Mouse (Mus musculus): ENCODE data around the gene Tmem102.

Tmem102 gene

DNA sequence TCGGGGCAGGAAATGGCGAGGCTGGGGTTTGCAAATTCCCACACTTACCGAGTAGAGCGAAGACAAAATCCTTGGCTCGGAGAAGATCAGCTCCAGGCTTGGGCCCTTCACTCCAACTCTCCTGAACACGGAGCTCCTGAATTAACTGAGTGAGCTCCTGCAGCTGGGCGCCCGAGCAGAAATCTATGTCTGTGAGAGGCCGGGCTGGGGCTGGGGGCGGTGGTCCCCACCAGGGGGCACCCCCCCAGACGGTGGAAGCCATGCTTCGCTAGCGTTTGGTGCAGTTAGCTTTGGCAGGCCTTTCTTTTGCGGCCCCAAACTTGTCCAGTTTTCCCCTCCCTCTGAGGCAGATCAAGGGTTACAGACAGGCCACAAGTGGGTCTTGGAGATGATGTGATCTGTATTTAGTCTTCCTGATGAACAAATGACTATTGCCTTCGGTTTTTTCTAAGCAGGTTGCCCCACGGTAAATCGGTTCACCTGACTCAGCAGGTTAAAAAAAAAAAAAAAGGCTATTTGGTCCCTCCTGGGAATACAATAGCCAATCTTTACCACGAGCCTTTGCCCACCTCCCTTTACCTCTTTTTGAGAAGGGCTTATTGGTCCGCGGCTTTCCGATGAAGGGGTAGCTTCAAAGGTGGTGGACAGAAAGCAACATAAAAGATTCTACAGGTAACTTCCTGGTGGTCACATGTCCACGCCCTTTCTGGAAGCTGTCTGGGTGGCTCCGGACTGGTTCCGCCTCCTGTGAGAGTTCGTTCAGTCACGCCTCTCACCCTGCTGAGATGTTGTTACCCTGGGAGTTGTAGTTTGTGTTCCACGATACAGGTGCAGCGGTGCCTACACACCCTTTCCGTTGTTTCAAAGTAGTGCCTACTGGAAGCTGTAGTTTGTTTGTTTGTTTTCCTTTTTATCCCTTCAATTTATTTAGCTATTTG lies at the start of gene Tmem102:
Gene Tmem102 (minus strand): TSS at position 653 of the 938 bp plus-strand sequence.
- ChIA-PET CTCF (interaction anchor here (0.5 to 4.2 kb wide), 33 partner anchors 10 to 627 kb away, joined by 3 to 27 read pairs (median 4); partner anchors contain the start of genes Tmem95 (in 2 of the 4), Gm39566 (in 1 of the 4), Kctd11 (in 1 of the 4) and Tnk1 (in 1 of the 4)), POLR2A (interaction anchor here (0.7 to 12.8 kb wide), 63 partner anchors 8 to 228 kb away, joined by 3 to 168 read pairs (median 4); partner anchors contain the start of genes Nlgn2 (in 3 of the 4), Tmem256 (in 3 of the 4), 2810408A11Rik (in 2 of the 4) and Chrnb1 (in 2 of the 4))

DNA sequence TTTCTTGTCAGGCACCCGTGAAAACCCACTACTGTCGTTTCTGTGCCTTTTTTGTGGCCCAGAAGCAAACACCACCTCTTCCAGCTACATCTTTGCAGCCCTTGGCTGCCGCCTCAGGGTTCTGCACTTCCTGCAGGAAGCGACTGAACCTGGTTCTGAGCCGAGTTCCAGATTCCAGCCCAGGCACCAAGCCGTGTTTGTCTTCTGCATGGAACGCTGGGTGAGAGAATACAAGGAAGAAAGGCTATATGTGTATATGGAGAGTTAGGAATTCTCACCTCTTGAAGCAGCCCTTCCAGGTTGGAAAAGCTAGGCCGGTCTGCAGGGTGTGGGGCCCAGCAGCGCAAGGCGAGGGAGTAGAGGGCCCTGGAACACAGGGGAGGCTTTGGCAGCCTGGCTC lies 49.3 kb upstream of the Tmem102 start:
- ChIA-PET CTCF (interaction anchor here in 2 of 4 experiments (0.8 to 2.0 kb wide), 5 partner anchors 17 to 49 kb away, joined by 3 to 8 read pairs (median 5); partner anchors contain the start of genes Kctd11 (in 1 of the 2), Nlgn2 (in 1 of the 2), Tmem102 (in 1 of the 2) and Tmem256 (in 1 of the 2)), POLR2A (interaction anchor here in 3 of 4 experiments (0.6 to 3.0 kb wide), 24 partner anchors 11 to 275 kb away, joined by 3 to 20 read pairs (median 4); partner anchors contain the start of genes Nlgn2 (in 3 of the 3), Tmem256 (in 3 of the 3), Tmem95 (in 3 of the 3) and Polr2a (in 2 of the 3))

DNA sequence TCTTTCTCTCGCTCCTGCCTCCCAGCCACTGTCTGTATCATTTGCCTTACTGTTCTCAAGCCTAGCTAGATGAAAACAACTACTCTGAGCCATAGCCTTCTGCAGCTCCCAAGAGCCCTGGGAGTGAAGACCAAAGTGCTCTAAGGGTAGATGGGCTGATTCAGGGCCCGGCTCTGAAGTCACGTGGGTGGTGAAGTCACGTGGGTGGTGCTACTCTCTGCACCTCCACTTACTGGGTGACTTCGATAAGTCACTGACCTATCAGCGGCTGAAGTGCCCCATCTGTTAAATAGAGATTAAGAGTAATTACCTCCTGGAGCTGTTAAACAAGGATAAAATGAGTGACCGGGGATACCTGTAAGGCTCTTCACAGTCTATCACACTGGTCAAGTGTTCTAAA lies 48.6 kb upstream of the Tmem102 start:
- ChIA-PET POLR2A (interaction anchor here (0.6 to 3.0 kb wide), 33 partner anchors 11 to 376 kb away, joined by 3 to 20 read pairs (median 4); partner anchors contain the start of genes Nlgn2 (in 3 of the 4), Tmem256 (in 3 of the 4), Tmem95 (in 3 of the 4) and Polr2a (in 2 of the 4)), CTCF (interaction anchor here in 3 of 4 experiments (0.6 to 2.0 kb wide), 7 partner anchors 16 to 296 kb away, joined by 3 to 8 read pairs (median 5); partner anchors contain the start of genes Kctd11 (in 1 of the 3), Nlgn2 (in 1 of the 3), Tmem102 (in 1 of the 3) and Tmem256 (in 1 of the 3))

DNA sequence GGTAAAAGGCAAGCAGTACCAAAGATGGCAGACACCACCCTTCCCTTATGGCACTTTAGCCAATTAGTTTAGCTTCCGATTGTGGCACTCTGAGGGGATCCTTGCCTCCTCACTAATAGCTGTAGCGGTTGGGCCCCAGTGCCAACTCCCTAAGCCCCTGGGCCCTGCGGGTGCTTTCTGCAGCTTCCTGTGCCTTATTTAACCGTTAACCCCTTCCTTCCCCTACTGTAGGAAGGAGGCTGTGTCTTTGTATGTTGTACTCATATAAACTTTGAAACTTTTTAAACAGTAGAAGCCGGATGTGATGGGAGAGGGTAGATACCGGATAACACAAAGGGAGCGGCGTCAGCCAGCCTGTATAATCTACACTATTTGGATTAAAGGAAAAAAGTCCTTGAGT lies 45.3 kb upstream of the Tmem102 start:
- POLR2A ChIA-PET: interaction anchor here (0.5 to 4.5 kb wide), 12 partner anchors 12 to 169 kb away, joined by 3 to 23 read pairs (median 3); partner anchors contain the start of genes Nlgn2 (in 4 of the 4), Tmem256 (in 4 of the 4), 2810408A11Rik (in 1 of the 4) and Neurl4 (in 1 of the 4)
- CTCF ChIA-PET: interaction anchor here in 2 of 4 experiments (1.0 to 2.0 kb wide), 2 partner anchors 13 to 38 kb away, joined by 3 to 4 read pairs; partner anchors contain the start of genes Nlgn2 (in 1 of the 2) and Tmem256 (in 1 of the 2)

DNA sequence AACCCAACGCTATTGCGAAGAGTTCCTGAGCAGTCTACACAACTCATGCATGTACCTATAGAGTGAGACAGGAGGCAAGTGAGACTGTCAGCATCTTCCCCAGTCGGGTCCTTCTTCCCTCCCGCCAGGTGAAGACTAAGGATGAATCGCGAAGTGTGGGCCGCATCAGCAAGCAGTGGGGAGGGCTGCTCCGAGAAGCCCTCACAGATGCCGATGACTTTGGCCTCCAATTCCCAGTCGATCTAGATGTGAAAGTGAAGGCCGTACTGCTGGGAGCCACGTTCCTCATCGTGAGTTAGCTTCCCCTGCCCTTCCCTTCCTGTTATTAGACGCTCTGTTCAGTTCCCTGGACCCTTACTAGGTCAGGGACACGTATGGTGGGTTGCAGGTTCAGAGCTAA lies 44.5 kb upstream of the Tmem102 start:
- ChIA-PET POLR2A (interaction anchor here in 2 of 4 experiments (1.0 to 4.5 kb wide), 6 partner anchors 11 to 51 kb away, joined by 3 to 23 read pairs (median 5); partner anchors contain the start of genes Nlgn2 (in 2 of the 2), Tmem256 (in 2 of the 2), 2810408A11Rik (in 1 of the 2) and Neurl4 (in 1 of the 2)), CTCF (interaction anchor here in 3 of 4 experiments (0.5 to 2.0 kb wide), 3 partner anchors 12 to 39 kb away, joined by 3 to 4 read pairs (median 3); partner anchors contain the start of genes Nlgn2 (in 1 of the 3) and Tmem256 (in 1 of the 3))

DNA sequence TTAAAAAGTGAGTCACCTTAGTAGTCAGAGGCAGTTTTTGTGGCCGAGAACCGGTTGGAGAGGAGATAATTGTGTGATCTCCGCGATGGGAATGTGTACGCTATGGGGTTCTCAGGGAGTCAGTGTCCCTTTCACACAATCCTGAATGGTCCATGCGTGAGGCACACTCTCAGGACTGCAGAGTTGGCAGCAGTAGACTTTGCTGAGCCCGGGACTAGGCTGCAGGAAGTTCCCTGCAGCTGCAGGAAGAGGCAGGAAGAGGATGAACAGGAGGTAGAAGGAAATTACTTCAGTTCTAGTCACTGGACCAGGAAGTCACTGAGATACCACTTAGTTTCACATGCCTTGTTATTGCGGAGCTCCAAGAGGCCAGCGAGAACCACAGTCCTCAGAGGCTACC lies 43.7 kb upstream of the Tmem102 start:
- ChIA-PET CTCF (interaction anchor here in 2 of 4 experiments (0.5 to 2.0 kb wide), 2 partner anchors 12 to 22 kb away, joined by 3 to 4 read pairs; partner anchors contain the start of genes Nlgn2 (in 1 of the 2) and Tmem256 (in 1 of the 2)), POLR2A (interaction anchor here in 1 of 4 experiments (1.2 to 4.5 kb wide), 5 partner anchors 10 to 49 kb away, joined by 3 to 23 read pairs (median 4); partner anchors contain the start of genes Nlgn2 and Tmem256)

DNA sequence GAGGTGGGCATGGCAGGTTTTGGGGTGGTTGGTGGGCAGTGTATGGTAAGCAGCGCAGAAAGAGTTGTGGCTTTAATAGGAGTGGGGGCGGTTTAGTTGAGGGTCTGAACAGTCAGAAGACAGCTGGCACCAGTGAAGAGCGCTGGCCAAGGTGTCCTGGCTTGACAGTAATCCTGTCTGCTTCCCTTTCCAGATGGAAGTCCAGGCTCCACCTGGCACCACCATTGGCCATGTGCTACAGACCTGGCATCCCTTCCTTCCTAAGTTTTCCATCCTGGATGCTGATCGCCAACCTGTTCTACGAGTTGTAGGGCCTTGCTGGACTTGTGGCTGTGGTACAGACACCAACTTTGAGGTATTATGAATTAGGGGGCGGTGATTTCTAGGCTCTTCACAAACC lies 42.6 kb upstream of the Tmem102 start:
- ChIA-PET CTCF (no interaction called here), POLR2A (interaction anchor here in 3 of 4 experiments (1.0 to 2.4 kb wide), 11 partner anchors 9 to 91 kb away, joined by 3 to 13 read pairs (median 5); partner anchors contain the start of genes Tmem256 (in 3 of the 3), Nlgn2 (in 2 of the 3), Eif5a (in 1 of the 3) and Tmem95 (in 1 of the 3))

DNA sequence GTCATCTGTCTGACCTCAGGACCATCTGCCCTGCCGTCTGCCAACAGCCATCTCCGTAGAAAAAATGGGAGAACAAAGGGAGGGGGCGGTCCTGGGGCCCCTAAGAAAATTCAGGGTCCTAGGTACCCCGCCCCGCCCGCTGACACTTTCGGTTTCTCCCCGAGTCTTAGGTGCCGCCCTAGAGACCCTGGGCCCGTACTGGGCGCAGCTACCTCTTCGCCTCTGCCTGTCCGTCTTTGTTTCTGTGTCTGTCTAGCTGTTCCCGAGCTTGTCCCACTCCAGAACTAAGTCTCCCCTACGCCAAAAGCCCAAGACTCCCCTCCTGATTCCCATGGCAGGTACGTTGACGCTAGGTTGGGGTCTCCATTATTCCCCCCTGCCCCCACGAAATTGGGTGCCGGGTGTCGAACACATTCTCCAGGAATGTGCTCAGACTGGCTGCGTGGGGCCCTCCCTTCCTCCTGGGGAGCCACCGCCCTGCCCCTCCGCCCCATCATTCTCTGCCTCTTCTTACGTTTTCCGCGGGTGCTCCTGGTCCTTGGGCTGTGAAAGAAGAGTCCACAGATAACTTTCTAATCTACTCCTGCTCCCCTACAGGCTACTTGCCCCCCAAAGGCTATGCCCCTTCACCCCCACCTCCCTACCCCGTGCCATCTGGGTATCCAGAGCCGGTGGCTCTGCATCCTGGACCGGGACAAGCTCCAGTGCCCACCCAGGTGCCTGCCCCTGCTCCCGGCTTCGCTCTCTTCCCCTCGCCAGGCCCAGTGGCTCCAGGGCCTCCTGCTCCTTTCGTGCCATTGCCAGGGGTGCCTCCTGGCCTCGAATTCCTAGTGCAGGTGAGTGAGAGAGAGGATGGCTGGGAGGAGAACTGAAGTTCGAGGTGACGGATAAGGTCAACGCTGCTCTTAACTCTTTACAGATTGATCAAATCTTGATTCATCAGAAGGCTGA lies 41.6 kb upstream of the Tmem102 start:
- ChIA-PET CTCF (interaction anchor here in 2 of 4 experiments (0.6 to 1.2 kb wide), 4 partner anchors 9 to 42 kb away, joined by 3 to 4 read pairs (median 4); partner anchors contain the start of genes Nlgn2 (in 1 of the 2), Tmem102 (in 1 of the 2) and Tmem256 (in 1 of the 2)), POLR2A (interaction anchor here (0.6 to 2.4 kb wide), 16 partner anchors 8 to 174 kb away, joined by 3 to 13 read pairs (median 4); partner anchors contain the start of genes Tmem256 (in 4 of the 4), Nlgn2 (in 3 of the 4), Tnk1 (in 2 of the 4) and Eif5a (in 1 of the 4))

DNA sequence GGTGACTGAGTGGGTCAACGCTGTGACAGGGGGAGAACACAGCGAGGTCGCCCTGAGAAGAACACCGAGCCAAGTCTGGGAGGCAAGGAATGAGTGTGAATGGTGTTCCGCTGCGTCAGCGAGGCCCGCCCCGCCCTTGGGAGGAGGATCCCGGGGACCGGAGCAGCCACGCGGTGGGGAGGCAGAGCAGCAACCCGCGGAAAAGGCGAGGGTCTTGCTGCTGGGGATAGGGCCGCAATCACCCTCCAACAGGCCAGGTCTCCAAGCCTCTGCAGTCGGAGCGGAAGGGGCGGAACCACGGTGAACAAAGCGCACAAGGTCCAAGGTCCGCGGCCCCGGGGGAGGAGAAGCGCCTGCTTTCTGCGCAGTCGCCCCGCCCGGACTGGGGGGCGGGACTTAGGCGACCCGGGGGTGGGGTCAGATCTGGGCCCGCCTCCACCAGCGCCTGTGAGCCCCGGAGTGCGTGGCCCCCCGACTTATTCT lies 40.8 kb upstream of the Tmem102 start, which contains the start of gene Plscr3:
Gene Plscr3 (plus strand): TSS at position 179 of the 483 bp plus-strand sequence.
- ChIA-PET POLR2A (interaction anchor here (0.9 to 2.4 kb wide), 11 partner anchors 8 to 89 kb away, joined by 3 to 13 read pairs (median 4); partner anchors contain the start of genes Tmem256 (in 4 of the 4), Nlgn2 (in 3 of the 4) and Tnk1 (in 2 of the 4)), CTCF (interaction anchor here in 1 of 4 experiments (0.6 to 1.0 kb wide), 2 partner anchors 17 to 40 kb away, joined by 3 to 4 read pairs; no protein-coding TSS in a partner anchor)

DNA sequence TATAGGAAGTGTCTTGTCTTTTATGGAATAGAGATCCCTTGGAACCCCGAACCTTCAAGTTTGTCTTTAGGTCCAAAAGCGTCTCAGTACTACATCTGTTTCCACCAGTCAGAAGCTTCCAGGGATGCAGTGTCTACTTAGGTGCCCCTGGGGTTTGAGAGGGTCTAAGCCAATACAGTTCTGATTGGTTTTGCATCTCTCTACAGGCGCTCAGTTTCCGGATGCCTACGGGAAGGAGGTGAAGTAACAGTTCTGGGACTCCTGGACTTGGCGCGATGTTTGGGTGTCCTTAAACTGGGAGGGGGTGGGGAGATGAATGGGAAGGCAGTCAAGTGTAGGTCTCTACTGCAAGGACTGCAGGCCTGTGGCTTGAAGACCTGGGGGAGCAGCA lies 33.3 kb upstream of the Tmem102 start:
- ChIA-PET CTCF (interaction anchor here in 2 of 4 experiments (1.1 to 1.9 kb wide), 10 partner anchors 8 to 363 kb away, joined by 3 to 16 read pairs (median 4); partner anchors contain the start of gene Tmem95 (in 1 of the 2)), POLR2A (interaction anchor here in 3 of 4 experiments (0.6 to 4.2 kb wide), 79 partner anchors 8 to 470 kb away, joined by 3 to 83 read pairs (median 9); partner anchors contain the start of genes Eif5a (in 3 of the 3), Tmem102 (in 3 of the 3), 2810408A11Rik (in 2 of the 3) and Ctdnep1 (in 2 of the 3))

DNA sequence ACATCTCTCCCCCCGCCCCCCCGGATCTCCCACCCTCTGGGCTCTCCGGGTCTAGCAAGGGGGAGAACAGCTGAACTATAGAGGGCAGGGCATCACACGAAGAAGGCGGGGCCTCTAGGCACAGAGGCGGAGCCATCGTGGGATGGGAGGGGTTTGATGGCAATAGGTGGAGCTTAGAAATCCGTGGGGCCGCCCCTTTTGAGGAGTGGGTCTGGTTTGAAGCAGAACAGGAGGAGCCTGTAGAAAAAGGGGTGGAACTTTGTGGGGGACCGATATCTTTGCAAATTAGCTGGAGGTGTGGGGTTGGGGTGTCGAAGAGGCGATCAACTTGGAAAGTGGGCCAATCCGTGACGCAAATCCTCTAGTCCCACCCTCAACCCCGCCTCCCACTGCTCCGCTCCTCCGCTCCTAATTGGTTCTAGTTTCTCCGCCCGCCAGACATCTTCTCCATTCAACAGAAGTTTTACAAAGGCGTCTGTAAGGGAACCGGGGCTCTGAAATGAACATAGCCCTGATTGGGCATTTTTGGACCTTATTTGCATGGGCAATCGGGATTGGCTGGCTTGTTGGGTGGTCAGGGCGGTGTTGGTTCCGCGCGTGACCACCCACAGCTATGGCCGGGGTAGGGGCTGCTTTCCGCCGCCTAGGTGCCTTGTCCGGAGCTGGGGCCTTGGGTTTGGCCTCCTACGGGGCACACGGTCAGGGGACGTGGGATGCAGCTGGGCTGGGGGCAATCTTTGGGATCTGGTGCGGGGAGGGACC lies 32.7 kb upstream of the Tmem102 start, which contains the start of gene Tmem256:
Gene Tmem256 (plus strand): TSS at position 563 of the 762 bp plus-strand sequence.
- ChIA-PET CTCF (interaction anchor here in 3 of 4 experiments (0.5 to 1.9 kb wide), 22 partner anchors 9 to 809 kb away, joined by 3 to 16 read pairs (median 4); partner anchors contain the start of genes 2810408A11Rik (in 1 of the 3), Fxr2 (in 1 of the 3), Neurl4 (in 1 of the 3) and Rnf167 (in 1 of the 3)), POLR2A (interaction anchor here (0.6 to 4.2 kb wide), 128 partner anchors 9 to 809 kb away, joined by 3 to 83 read pairs (median 5); partner anchors contain the start of genes Eif5a (in 3 of the 4), Tmem102 (in 3 of the 4), Tnk1 (in 3 of the 4) and 2810408A11Rik (in 2 of the 4))

DNA sequence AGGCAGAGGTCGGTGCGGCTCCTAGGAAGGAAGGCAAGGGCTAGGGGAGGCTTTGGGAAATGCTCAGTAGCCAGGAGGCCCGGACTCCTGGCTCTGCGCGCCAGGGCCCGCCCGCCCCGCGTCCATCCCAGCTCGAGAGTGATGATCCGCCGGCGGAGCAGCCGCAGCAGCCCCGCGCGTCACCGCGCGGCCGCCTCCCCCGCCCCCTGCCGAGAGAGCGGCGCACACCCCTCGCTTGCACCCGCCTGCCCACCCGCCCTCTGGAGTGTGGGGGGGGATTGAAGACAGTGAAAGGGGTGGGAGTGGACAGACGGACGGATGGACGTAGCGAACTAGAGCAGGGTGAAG lies 32.2 kb upstream of the Tmem102 start, which contains the start of gene Nlgn2:
Gene Nlgn2 (minus strand): TSS at position 181 of the 348 bp plus-strand sequence.
- CTCF ChIA-PET: interaction anchor here in 2 of 4 experiments (0.6 to 1.9 kb wide), 24 partner anchors 9 to 809 kb away, joined by 3 to 16 read pairs (median 4); partner anchors contain the start of genes 2810408A11Rik (in 1 of the 2), Fxr2 (in 1 of the 2), Neurl4 (in 1 of the 2) and Rnf167 (in 1 of the 2)
- POLR2A ChIA-PET: interaction anchor here (0.6 to 4.2 kb wide), 123 partner anchors 9 to 809 kb away, joined by 3 to 83 read pairs (median 5); partner anchors contain the start of genes Eif5a (in 3 of the 4), Tmem102 (in 3 of the 4), Tnk1 (in 3 of the 4) and 2810408A11Rik (in 2 of the 4)

DNA sequence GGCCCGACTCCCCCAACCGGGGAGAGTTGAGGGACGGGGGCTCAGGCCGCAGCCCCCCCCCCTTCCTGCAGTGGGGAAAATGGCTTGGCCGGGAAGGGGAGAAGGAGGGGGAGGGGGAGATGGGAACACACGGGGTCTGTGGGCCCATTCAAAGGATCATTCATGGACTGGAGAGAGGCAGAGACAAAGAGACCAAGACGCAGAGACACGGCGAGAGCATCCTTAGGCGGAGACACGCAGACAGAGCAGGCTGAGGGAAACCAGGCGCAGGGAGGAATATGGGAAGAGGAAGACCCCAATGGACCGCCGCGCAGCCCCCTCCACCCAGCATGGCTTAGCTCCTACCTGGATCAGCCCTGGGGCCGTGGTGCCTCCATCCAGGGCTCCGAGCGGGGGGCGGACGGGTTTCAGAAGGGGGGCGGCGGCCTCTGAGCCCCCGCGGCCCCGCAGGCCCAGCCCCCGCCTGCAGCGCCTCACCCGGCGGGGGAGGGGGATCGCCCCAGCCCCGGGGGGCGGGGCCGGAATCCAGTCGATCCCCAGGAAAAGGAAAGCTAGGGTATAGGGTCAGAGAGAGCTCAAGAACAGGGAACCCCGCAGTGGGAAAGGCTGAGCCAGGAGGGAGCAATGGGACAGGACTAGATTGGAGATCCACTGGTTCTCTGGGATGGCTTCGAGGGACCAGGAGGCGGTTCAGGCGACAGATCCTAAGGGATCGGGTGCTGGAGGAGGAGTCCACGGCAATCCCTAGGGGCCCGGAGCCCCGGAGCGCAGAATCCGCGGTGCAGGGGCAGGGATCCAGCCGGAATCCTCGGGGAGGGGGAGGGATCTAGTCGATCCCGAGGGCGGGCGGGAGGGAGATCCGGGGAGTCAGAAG lies 31.5 kb upstream of the Tmem102 start:
- CTCF ChIA-PET: interaction anchor here (0.5 to 1.9 kb wide), 19 partner anchors 8 to 695 kb away, joined by 3 to 16 read pairs (median 4); partner anchors contain the start of genes 2810408A11Rik (in 1 of the 4), Fxr2 (in 1 of the 4), Neurl4 (in 1 of the 4) and Tmem95 (in 1 of the 4)
- POLR2A ChIA-PET: interaction anchor here (0.6 to 4.2 kb wide), 73 partner anchors 8 to 778 kb away, joined by 3 to 83 read pairs (median 6); partner anchors contain the start of genes Tmem102 (in 3 of the 4), 2810408A11Rik (in 2 of the 4), Eif5a (in 2 of the 4) and Fgf11 (in 2 of the 4)

All from embryonic stem cell, embryonic (primary cell).